Mouse (Mus musculus): ENCODE measurements around the gene Ccdc40. TPM values are rescaled to one million over a fixed set of nuclear protein-coding genes. Genes with fewer than 3 reads are reported as not detected.

The Ccdc40 gene
- polyA plus RNA-seq (2015; fragmentation: Nextera tagmentation; extraction: Ambion mirVana) = 4.6 and 6.5 TPM in 2 replicates

- H3K27me3 ChIP-seq = peaks cover 8% of the 10 kb centered on the region; the same call in 1 of the 2 replicates
- peak; percentile 91 for ATAC-seq (replicated peaks; ENCODE audit: low FRiP score)
- WGBS = 1% methylated on average over 66 of the region's 66 CpGs
These were observed at the start of gene Ccdc40, which contains the start of gene Tbc1d16 for GRCm38 (mm10) chr11:119228091-119228781. Gene Ccdc40 (plus strand): TSS chr11:119228572. Gene Tbc1d16 (minus strand): TSS chr11:119228499.

GRCm38 (mm10) chr11:119180824-119181582, 47.4 kb upstream of the Ccdc40 start:
- Histone ChIP-seq H3K36me3 (no peaks in the 10 kb centered on the region), H3K4me2 (no peak overlapping the region), H3K9me3 (replicated peaks) (no peaks in the 10 kb centered on the region), H3K4me1 (peaks cover 39% of the 10 kb centered on the region), H3K4me3 (replicated peaks) (no peak overlapping the region), H3K27ac (no peak overlapping the region), H3K27me3 (no peaks in the 10 kb centered on the region), H3K9ac (no peak overlapping the region)
- 78% methylated on average over 14 of the region's 14 CpGs for WGBS
- ATAC-seq (replicated peaks; ENCODE audit: low FRiP score) = no peak

More at GRCm38 (mm10) chr11:119228091-119228781, at the start of gene Ccdc40, which contains the start of gene Tbc1d16:
- Histone ChIP-seq H3K4me3 (replicated peaks) (peak within 1 kb of the TSS; percentile 70), H3K9me3 (replicated peaks) (no peaks in the 10 kb centered on the region), H3K4me2 (peak within 1 kb of the TSS; percentile 89), H3K4me1 (peaks cover 50% of the 10 kb centered on the region), H3K27ac (peak within 1 kb of the TSS; percentile 28; the same call in 1 of the 2 replicates), H3K36me3 (no peaks in the 10 kb centered on the region), H3K9ac (peak within 1 kb of the TSS; percentile 84)

GRCm38 (mm10) chr11:119181861-119182395, 46.4 kb upstream of the Ccdc40 start:
- no peak for ATAC-seq (replicated peaks; ENCODE audit: low FRiP score)

GRCm38 (mm10) chr11:119183684-119184310, 44.6 kb upstream of the Ccdc40 start:
- H3K27ac ChIP-seq = no peak overlapping the region
- H3K36me3 ChIP-seq = no peaks in the 10 kb centered on the region
- H3K4me3 ChIP-seq (replicated peaks) = no peak overlapping the region
- H3K4me1 ChIP-seq = peaks cover 36% of the 10 kb centered on the region
- no peak overlapping the region for H3K9ac ChIP-seq
- 77% methylated on average over 15 of the region's 15 CpGs for WGBS
- no peaks in the 10 kb centered on the region for H3K9me3 ChIP-seq (replicated peaks)
- no peak for ATAC-seq (replicated peaks; ENCODE audit: low FRiP score)
- H3K27me3 ChIP-seq = 0 out of 2 replicates have a peak, but pooled peaks cover 6% of the 10 kb centered on the region
- H3K4me2 ChIP-seq = no peak overlapping the region

More at GRCm38 (mm10) chr11:119181861-119182395, 46.4 kb upstream of the Ccdc40 start:
- WGBS = 79% methylated on average over 12 of the region's 12 CpGs
- H3K36me3 ChIP-seq = no peaks in the 10 kb centered on the region
- H3K4me1 ChIP-seq = peaks cover 36% of the 10 kb centered on the region
- no peak overlapping the region for H3K27ac ChIP-seq
- H3K4me2 ChIP-seq = no peak overlapping the region
- H3K27me3 ChIP-seq = no peaks in the 10 kb centered on the region
- no peak overlapping the region for H3K4me3 ChIP-seq (replicated peaks)
- no peak overlapping the region for H3K9ac ChIP-seq
- H3K9me3 ChIP-seq (replicated peaks) = no peaks in the 10 kb centered on the region

DNA sequence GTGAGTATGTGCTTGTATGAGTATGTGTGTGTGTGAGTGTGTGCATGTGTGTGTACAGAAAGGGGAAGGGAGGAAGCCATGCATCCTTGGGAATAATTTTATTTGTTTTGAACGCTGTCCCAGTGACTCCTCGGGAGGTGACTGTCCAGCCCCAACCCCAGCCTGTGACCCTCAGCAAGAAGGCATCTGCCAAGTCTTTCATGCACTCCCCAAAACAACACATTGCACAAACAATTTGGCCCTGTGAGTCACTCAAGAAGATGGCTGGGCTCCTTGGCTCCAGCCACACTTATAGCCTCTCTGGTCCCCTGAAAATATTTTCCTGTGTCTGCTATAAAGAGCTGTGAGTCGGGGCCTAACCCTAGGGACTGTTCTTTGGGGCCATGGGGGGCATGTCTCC, 42.0 kb upstream of the Ccdc40 start:
- Histone ChIP-seq H3K27me3 (0 out of 2 replicates have a peak, but pooled peaks cover 6% of the 10 kb centered on the region), H3K4me2 (no peak overlapping the region), H3K36me3 (no peaks in the 10 kb centered on the region), H3K4me1 (peaks cover 46% of the 10 kb centered on the region), H3K27ac (no peak overlapping the region), H3K9ac (no peak overlapping the region), H3K9me3 (replicated peaks) (no peaks in the 10 kb centered on the region), H3K4me3 (replicated peaks) (no peak overlapping the region)
- WGBS = 67% methylated on average over 3 of the region's 3 CpGs
- ATAC-seq (replicated peaks; ENCODE audit: low FRiP score) = no peak

GRCm38 (mm10) chr11:119186989-119187799, 41.2 kb upstream of the Ccdc40 start:
- Histone ChIP-seq H3K27me3 (0 out of 2 replicates have a peak, but pooled peaks cover 6% of the 10 kb centered on the region), H3K36me3 (no peaks in the 10 kb centered on the region), H3K4me3 (replicated peaks) (no peak overlapping the region), H3K4me2 (no peak overlapping the region), H3K4me1 (peaks cover 42% of the 10 kb centered on the region), H3K9ac (no peak overlapping the region), H3K27ac (no peak overlapping the region), H3K9me3 (replicated peaks) (no peaks in the 10 kb centered on the region)
- 0 out of 2 replicates have a peak, but pooled peaks have one; percentile 30 for ATAC-seq (replicated peaks; ENCODE audit: low FRiP score)
- WGBS = 46% methylated on average over 25 of the region's 25 CpGs

GRCm38 (mm10) chr11:119187800-119188197, 40.6 kb upstream of the Ccdc40 start:
- no peak overlapping the region for H3K9ac ChIP-seq
- WGBS = 56% methylated on average over 10 of the region's 10 CpGs

DNA sequence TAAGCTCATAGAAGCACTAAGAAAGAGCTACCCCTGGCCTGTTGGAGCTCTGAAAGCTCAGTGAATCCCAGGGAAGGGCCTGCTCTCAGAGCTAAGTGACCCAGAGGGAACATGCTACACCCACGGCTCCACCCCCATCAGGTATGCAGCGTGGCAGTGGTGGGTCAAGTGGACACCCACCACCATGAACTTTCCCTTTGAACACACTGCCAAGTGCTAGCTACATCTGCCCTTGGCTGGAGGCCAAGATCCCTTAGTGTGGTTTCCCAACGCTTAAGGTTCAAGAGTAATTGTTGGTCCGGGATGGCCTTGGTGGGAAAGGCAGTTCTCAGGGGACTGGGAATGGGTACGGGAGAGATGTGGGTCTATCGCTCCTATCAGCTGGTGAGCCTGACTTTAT, 40.0 kb upstream of the Ccdc40 start:
- Histone ChIP-seq H3K4me3 (replicated peaks) (no peak overlapping the region), H3K4me1 (peaks cover 39% of the 10 kb centered on the region), H3K27ac (no peak overlapping the region), H3K36me3 (no peaks in the 10 kb centered on the region), H3K4me2 (no peak overlapping the region), H3K9ac (no peak overlapping the region), H3K9me3 (replicated peaks) (no peaks in the 10 kb centered on the region), H3K27me3 (0 out of 2 replicates have a peak, but pooled peaks cover 6% of the 10 kb centered on the region)
- 56% methylated on average over 6 of the region's 6 CpGs for WGBS
- no peak for ATAC-seq (replicated peaks; ENCODE audit: low FRiP score)

More at GRCm38 (mm10) chr11:119187800-119188197, 40.6 kb upstream of the Ccdc40 start:
- Histone ChIP-seq H3K27me3 (0 out of 2 replicates have a peak, but pooled peaks cover 6% of the 10 kb centered on the region), H3K4me1 (peaks cover 39% of the 10 kb centered on the region), H3K36me3 (no peaks in the 10 kb centered on the region), H3K4me3 (replicated peaks) (no peak overlapping the region), H3K4me2 (no peak overlapping the region), H3K9me3 (replicated peaks) (no peaks in the 10 kb centered on the region), H3K27ac (no peak overlapping the region)
- ATAC-seq (replicated peaks; ENCODE audit: low FRiP score) = no peak

DNA sequence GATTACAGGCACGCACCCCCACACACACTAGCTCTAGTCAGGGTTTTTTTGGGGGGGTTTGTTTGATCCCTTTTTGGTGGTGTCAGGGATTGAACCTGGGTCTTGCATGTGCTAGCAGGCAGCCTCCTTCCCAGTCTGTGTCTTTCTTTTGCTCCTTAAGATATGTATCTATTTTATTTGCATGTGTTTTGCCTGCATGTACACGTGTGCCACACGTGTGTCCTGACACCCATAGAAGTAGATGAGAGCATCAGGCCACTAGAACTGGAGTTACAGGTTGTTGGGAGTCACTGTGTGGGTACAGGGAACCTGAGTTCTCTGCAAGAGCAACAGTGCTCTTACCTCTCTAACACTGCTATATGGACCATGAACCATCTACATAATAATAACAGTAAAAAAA, 39.1 kb upstream of the Ccdc40 start:
- Histone ChIP-seq H3K4me2 (no peak overlapping the region), H3K9me3 (replicated peaks) (no peaks in the 10 kb centered on the region), H3K36me3 (no peaks in the 10 kb centered on the region), H3K27me3 (0 out of 2 replicates have a peak, but pooled peaks cover 6% of the 10 kb centered on the region), H3K4me3 (replicated peaks) (no peak overlapping the region), H3K27ac (no peak overlapping the region), H3K4me1 (peaks cover 39% of the 10 kb centered on the region), H3K9ac (no peak overlapping the region)
- WGBS = 87% methylated on average over 3 of the region's 3 CpGs
- ATAC-seq (replicated peaks; ENCODE audit: low FRiP score) = no peak

DNA sequence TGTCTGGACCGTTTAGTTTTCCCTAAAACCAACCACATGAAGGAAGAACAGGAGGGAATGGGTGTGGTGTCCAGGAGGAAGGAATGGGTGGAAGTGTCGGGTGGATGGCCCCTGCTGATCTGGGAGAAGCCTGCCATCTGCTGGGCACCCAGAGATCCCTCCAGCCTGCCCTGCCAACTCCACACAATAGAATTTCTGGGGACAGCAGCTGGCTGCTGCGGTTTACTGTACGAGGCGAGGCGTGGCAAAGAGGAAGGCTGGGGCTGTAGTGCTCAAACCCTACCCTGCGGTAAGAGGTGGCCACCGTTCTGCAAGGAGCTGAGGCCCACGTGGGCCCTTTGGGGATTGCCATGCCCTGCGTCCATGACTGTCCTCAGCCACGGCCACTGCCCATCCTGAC, 37.9 kb upstream of the Ccdc40 start:
- H3K4me1 ChIP-seq = peaks cover 39% of the 10 kb centered on the region
- H3K27ac ChIP-seq = no peak overlapping the region
- no peak overlapping the region for H3K4me3 ChIP-seq (replicated peaks)
- H3K36me3 ChIP-seq = no peaks in the 10 kb centered on the region
- H3K27me3 ChIP-seq = 0 out of 2 replicates have a peak, but pooled peaks cover 6% of the 10 kb centered on the region
- ATAC-seq (replicated peaks; ENCODE audit: low FRiP score) = peak; percentile 54
- 22% methylated on average over 11 of the region's 11 CpGs for WGBS
- H3K9me3 ChIP-seq (replicated peaks) = no peaks in the 10 kb centered on the region
- no peak overlapping the region for H3K4me2 ChIP-seq
- no peak overlapping the region for H3K9ac ChIP-seq

DNA sequence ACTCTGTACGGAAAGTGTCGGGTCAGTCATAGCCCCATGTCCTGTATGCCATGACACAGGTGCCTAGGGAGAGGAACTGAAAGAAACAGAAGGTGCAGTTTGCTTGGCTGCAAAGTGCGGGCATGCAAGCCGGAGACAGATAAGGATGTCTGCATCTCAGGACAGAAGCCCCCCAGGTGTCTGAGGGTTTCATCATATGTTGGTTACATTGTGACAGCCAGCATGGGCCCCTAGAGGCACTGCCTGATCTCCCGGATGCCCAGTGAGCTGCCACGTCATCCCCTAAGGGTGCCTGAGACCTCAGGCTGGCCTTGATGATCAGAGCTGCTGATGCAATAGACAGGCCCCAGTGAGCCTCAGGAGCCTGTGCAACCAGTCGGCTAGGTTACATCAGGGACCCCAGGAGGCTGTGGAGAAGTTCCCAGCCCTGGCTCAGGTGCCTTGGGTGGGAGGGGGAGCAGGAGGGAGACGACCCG, 36.7 kb upstream of the Ccdc40 start:
- H3K9me3 ChIP-seq (replicated peaks) = no peaks in the 10 kb centered on the region
- peaks cover 35% of the 10 kb centered on the region for H3K4me1 ChIP-seq
- H3K36me3 ChIP-seq = no peaks in the 10 kb centered on the region
- H3K9ac ChIP-seq = no peak overlapping the region
- H3K4me3 ChIP-seq (replicated peaks) = no peak overlapping the region
- 0 out of 2 replicates have a peak, but pooled peaks cover 6% of the 10 kb centered on the region for H3K27me3 ChIP-seq
- no peak overlapping the region for H3K4me2 ChIP-seq
- no peak overlapping the region for H3K27ac ChIP-seq
- ATAC-seq (replicated peaks; ENCODE audit: low FRiP score) = no peak
- WGBS = 75% methylated on average over 9 of the region's 9 CpGs

Data from kidney, embryonic 15.5 days (tissue).